Comparison of ENCODE assay signal across 18 mouse cellular contexts in the genomic region with DNA sequence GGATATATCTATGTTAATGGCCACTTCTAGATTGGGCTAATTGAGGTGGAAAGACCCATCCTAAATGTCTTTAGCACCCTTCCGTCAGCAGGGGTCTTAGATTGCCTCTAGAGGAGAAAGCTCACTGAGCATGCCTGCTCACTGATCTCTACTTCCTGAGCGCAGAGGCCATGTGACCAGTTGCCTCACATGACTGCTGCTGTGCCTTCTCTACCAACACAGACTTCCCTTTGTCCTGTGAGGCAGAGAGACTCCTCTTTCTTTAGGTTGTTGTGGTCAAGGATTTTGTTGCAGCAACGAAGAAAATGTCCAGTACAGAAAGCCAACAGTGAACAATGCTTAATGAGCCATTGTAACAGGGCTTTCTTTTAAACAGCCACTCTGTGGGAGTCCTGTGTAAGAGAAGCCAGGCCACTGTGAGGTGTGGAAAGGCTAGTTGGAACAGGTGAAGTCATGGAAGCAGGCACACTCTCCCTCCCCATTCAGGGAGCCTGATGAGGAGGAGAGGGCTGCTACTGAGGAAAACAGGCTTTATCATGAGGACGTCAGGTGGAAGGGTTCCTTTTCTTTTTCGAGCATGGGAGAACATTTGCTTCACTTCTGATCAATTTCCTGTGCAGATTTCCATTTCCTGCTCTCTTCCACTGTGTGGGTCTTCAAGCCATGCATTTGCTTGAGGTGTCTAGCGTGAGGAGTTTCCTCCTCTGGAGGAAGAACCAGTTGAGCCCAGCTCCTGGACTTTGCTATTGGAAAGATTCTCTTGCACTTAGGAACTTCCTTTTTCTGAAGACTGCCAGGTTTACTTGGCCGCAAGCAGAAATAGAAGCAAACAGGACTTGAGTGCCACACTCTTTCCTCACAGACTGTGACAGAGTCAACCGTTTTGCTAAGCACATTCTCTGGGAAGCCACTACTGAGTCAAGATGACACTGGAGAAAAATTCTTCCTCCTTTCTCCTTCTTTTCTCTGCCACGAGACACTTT.
DNase-seq lines count a peak whose midpoint lies in the region; ATAC-seq and TF ChIP-seq lines count a peak whose summit lies in the region.
"Had no signal": no experiment of that assay in that cellular context is flagged by ENCODE, and none has a peak within 500 bp of the region (broad histone marks: within the 10 kb centered on the region; RNA-seq: fewer than 3 reads in every experiment).

No protein-coding gene starts in this region.

- WGBS in kidney, postnatal 0 days, result 76% methylated on average over 9 of the region's 9 CpGs
- 81% methylated on average over 9 of the region's 9 CpGs for WGBS in stomach, postnatal 0 days

- TF ChIP-seq CTCF in kidney, postnatal 0 days (IDR thresholded peaks at IDR 0.05; ENCODE audit: low read depth), result no peak
- no peak for TF ChIP-seq CTCF in MEL (IDR thresholded peaks at IDR 0.05 in 2 of 3, conservative IDR thresholded peaks at IDR 0.05 in 1 of 3; ENCODE audit: control insufficient read depth in 1 of 3, insufficient read depth in 1 of 3, low read depth in 2 of 3, low read length in 3 of 3, poor library complexity in 1 of 3, severe bottlenecking in 1 of 3)
- TF ChIP-seq CTCF in stomach, postnatal 0 days (IDR thresholded peaks at IDR 0.05; ENCODE audit: low read depth), result no peak

- no peak for TF ChIP-seq POLR2A in MEL (IDR thresholded peaks at IDR 0.05; ENCODE audit: control insufficient read depth in 1 of 2, insufficient read depth in 1 of 2, low read depth in 1 of 2, low read length in 2 of 2, poor library complexity in 1 of 2)

- peak; percentile 65; the same call in 1 of the 2 replicates for ATAC-seq in kidney, postnatal 0 days (replicated peaks; ENCODE audit: low FRiP score, low read depth)
- ATAC-seq in megakaryocyte, adult 5-6 weeks (ENCODE audit: poor library complexity, severe bottlenecking), result peak; percentile 83
- ATAC-seq in stomach, postnatal 0 days (ENCODE audit: low FRiP score, low TSS enrichment), result no peak
- ATAC-seq: intestine, embryonic 15.5 days had no signal

- intact Hi-C loops in heart, postnatal 36 days (cut with DNase I), result no loop called here

- H3K9ac ChIP-seq in kidney, postnatal 0 days (ENCODE audit: low read depth, low read length), result no peak overlapping the region
- H3K9ac ChIP-seq in MEL (ENCODE audit: control insufficient read depth, low read depth, low read length, poor library complexity, severe bottlenecking), result no peak overlapping the region
- H3K9ac ChIP-seq in stomach, postnatal 0 days (ENCODE audit: low read length), result no peak overlapping the region
- H3K9ac ChIP-seq: embryonic facial prominence, embryonic 12.5 days; heart, embryonic 13.5 days; hindbrain, embryonic 12.5 days; intestine, embryonic 15.5 days; lung, embryonic 14.5 days had no signal

- peak; percentile 11 for DNase-seq in kidney, postnatal 0 days (ENCODE audit: low spot score)
- no peak for DNase-seq in kidney, adult 9 months
- peak; percentile 37 to 44 for DNase-seq in B cell, adult 2 months
- DNase-seq in MEL (ENCODE audit: low read depth, low spot score), result no peak
- DNase-seq in stomach, postnatal 0 days (ENCODE audit: low spot score), result no peak
- DNase-seq in thymus, postnatal 4 days, result no peak
- DNase-seq in heart, postnatal 36 days, result no peak
- DNase-seq: cerebellum, adult 11-12 months; gastrocnemius, postnatal 25 days; lung, embryonic 14.5 days; right cerebral cortex, postnatal 14 days; thymus, adult 2 months had no signal

- H3K27ac ChIP-seq in kidney, postnatal 0 days, result no peak overlapping the region
- H3K27ac ChIP-seq in MEL (ENCODE audit: control insufficient read depth, low read depth, low read length), result no peak overlapping the region
- H3K27ac ChIP-seq in stomach, postnatal 0 days (replicated peaks), result no peak overlapping the region
- H3K27ac ChIP-seq: embryonic facial prominence, embryonic 12.5 days; heart, embryonic 13.5 days; hindbrain, embryonic 12.5 days; intestine, embryonic 15.5 days had no signal

- H3K9me3 ChIP-seq in kidney, postnatal 0 days (replicated peaks; ENCODE audit: low read length), result no peaks in the 10 kb centered on the region
- no peaks in the 10 kb centered on the region for H3K9me3 ChIP-seq in MEL (replicated peaks; ENCODE audit: insufficient read depth, low read length)
- no peaks in the 10 kb centered on the region for H3K9me3 ChIP-seq in stomach, postnatal 0 days (ENCODE audit: control insufficient read depth, low read length)
- H3K9me3 ChIP-seq: embryonic facial prominence, embryonic 12.5 days; heart, embryonic 13.5 days; hindbrain, embryonic 12.5 days; intestine, embryonic 15.5 days had no signal

- H3K27me3 ChIP-seq in kidney, postnatal 0 days (ENCODE audit: insufficient read depth, low read length), result no peaks in the 10 kb centered on the region
- no peaks in the 10 kb centered on the region for H3K27me3 ChIP-seq in MEL (ENCODE audit: control insufficient read depth in 1 of 2, insufficient read depth in 2 of 2, low read length in 2 of 2)
- H3K27me3 ChIP-seq in stomach, postnatal 0 days (ENCODE audit: control insufficient read depth, insufficient read depth, low read length), result no peaks in the 10 kb centered on the region
- H3K27me3 ChIP-seq: embryonic facial prominence, embryonic 12.5 days; heart, embryonic 13.5 days; intestine, embryonic 15.5 days had no signal

- TF ChIP-seq EP300 in MEL (IDR thresholded peaks at IDR 0.05; ENCODE audit: low read depth in 1 of 2, low read length in 2 of 2), result no peak
- TF ChIP-seq EP300 in stomach, postnatal 0 days (optimal IDR thresholded peaks at IDR 0.05), result no peak

- H3K79me2 ChIP-seq in MEL (ENCODE audit: control insufficient read depth, insufficient read depth, low read length, poor library complexity), result no peaks in the 10 kb centered on the region

- TF ChIP-seq RAD21 in MEL (IDR thresholded peaks at IDR 0.05; ENCODE audit: low read depth, low read length), result no peak

- no peak overlapping the region for H3K4me2 ChIP-seq in kidney, postnatal 0 days (ENCODE audit: low read length)
- no peak overlapping the region for H3K4me2 ChIP-seq in stomach, postnatal 0 days (replicated peaks; ENCODE audit: low read depth)
- H3K4me2 ChIP-seq: embryonic facial prominence, embryonic 12.5 days; heart, embryonic 13.5 days; hindbrain, embryonic 12.5 days; intestine, embryonic 15.5 days; lung, embryonic 14.5 days; midbrain, embryonic 11.5 days had no signal

- no peaks in the 10 kb centered on the region for H3K4me1 ChIP-seq in kidney, postnatal 0 days (replicated peaks; ENCODE audit: insufficient read depth, low read length)
- H3K4me1 ChIP-seq in MEL (ENCODE audit: control insufficient read depth in 1 of 2, insufficient read depth in 2 of 2, low read length in 2 of 2), result no peaks in the 10 kb centered on the region
- no peaks in the 10 kb centered on the region for H3K4me1 ChIP-seq in stomach, postnatal 0 days (replicated peaks; ENCODE audit: control insufficient read depth, insufficient read depth)
- H3K4me1 ChIP-seq: embryonic facial prominence, embryonic 12.5 days; heart, embryonic 13.5 days; hindbrain, embryonic 12.5 days; intestine, embryonic 15.5 days had no signal

- no peak overlapping the region for H3K4me3 ChIP-seq in kidney, postnatal 0 days (replicated peaks; ENCODE audit: low read depth, low read length)
- H3K4me3 ChIP-seq in MEL (ENCODE audit: control insufficient read depth in 1 of 2, insufficient read depth in 1 of 2, low read depth in 2 of 2, low read length in 2 of 2), result no peak overlapping the region
- H3K4me3 ChIP-seq in stomach, postnatal 0 days (ENCODE audit: low read depth, low read length), result no peak overlapping the region
- H3K4me3 ChIP-seq: embryonic facial prominence, embryonic 12.5 days; heart, embryonic 13.5 days; hindbrain, embryonic 12.5 days; intestine, embryonic 15.5 days had no signal

- no peaks in the 10 kb centered on the region for H3K36me3 ChIP-seq in kidney, postnatal 0 days (ENCODE audit: insufficient read depth, low read length)
- no peaks in the 10 kb centered on the region for H3K36me3 ChIP-seq in MEL (ENCODE audit: control insufficient read depth in 1 of 2, insufficient read depth in 2 of 2, low read length in 2 of 2)
- no peaks in the 10 kb centered on the region for H3K36me3 ChIP-seq in stomach, postnatal 0 days (ENCODE audit: control insufficient read depth, insufficient read depth, low read length)
- H3K36me3 ChIP-seq: embryonic facial prominence, embryonic 12.5 days; heart, embryonic 13.5 days; hindbrain, embryonic 12.5 days; intestine, embryonic 15.5 days had no signal

TF ChIP-seq in MEL, 35 proteins besides CTCF, POLR2A, EP300 and RAD21:
- TF ChIP-seq USF2 (IDR thresholded peaks at IDR 0.05; ENCODE audit: borderline replicate concordance in 1 of 2, insufficient read depth in 1 of 2, low read depth in 1 of 2, low read length in 2 of 2) (peak in 1 of 2 experiments; percentile 40; a peak in 1 of 4 replicates), NELFE (IDR thresholded peaks at IDR 0.05; ENCODE audit: low read depth, low read length) (no peak), USF1 (IDR thresholded peaks at IDR 0.05; ENCODE audit: low read depth, low read length) (peak; percentile 75)

Comparison
In these comparisons a context has a peak if more than half of its experiments do, and no peak if none do; other contexts are left out.
1. DNase-seq: peak in kidney, postnatal 0 days (single experiment) and B cell, adult 2 months (2 of 2); none in kidney, adult 9 months (single experiment), MEL (single experiment), stomach, postnatal 0 days (single experiment), thymus, postnatal 4 days (single experiment) and heart, postnatal 36 days (0 of 2).